ENCODE assay signal across 8 mouse cellular contexts in genomic region chr15:26795518-26795917, GRCm38 (mm10).
DNase-seq lines count a peak whose midpoint lies in the region; ATAC-seq and TF ChIP-seq lines count a peak whose summit lies in the region.
"Had no signal": no experiment of that assay in that cellular context is flagged by ENCODE, and none has a peak within 500 bp of the region (broad histone marks: within the 10 kb centered on the region; RNA-seq: fewer than 3 reads in every experiment).

No protein-coding gene starts in this region.

- H3K4me1 ChIP-seq in neural tube, embryonic 12.5 days = peaks cover 12% of the 10 kb centered on the region; the same call in 1 of the 2 replicates
- no peaks in the 10 kb centered on the region for H3K4me1 ChIP-seq in intestine, postnatal 0 days (replicated peaks; ENCODE audit: control insufficient read depth, insufficient read depth, low read length)

- WGBS in neural tube, embryonic 12.5 days = 28% methylated on average over 6 of the region's 6 CpGs
- WGBS in intestine, postnatal 0 days = 44% methylated on average over 6 of the region's 6 CpGs

- no peak overlapping the region for H3K4me2 ChIP-seq in neural tube, embryonic 12.5 days (replicated peaks)
- H3K4me2 ChIP-seq in intestine, postnatal 0 days (replicated peaks; ENCODE audit: low read depth) = no peak overlapping the region
- H3K4me2 ChIP-seq: lung, embryonic 14.5 days had no signal

- no peaks in the 10 kb centered on the region for H3K27me3 ChIP-seq in neural tube, embryonic 12.5 days (replicated peaks)
- H3K27me3 ChIP-seq in intestine, postnatal 0 days (replicated peaks; ENCODE audit: control insufficient read depth, insufficient read depth, low read length) = no peaks in the 10 kb centered on the region

- no peak for TF ChIP-seq CTCF in intestine, postnatal 0 days (IDR thresholded peaks at IDR 0.05; ENCODE audit: low read depth)

- H3K36me3 ChIP-seq in neural tube, embryonic 12.5 days = no peaks in the 10 kb centered on the region
- no peaks in the 10 kb centered on the region for H3K36me3 ChIP-seq in intestine, postnatal 0 days (ENCODE audit: control insufficient read depth, insufficient read depth)

- no peak overlapping the region for H3K9ac ChIP-seq in neural tube, embryonic 12.5 days
- H3K9ac ChIP-seq in intestine, postnatal 0 days (ENCODE audit: low read depth, low read length) = no peak overlapping the region
- H3K9ac ChIP-seq: lung, embryonic 14.5 days had no signal

- no peaks in the 10 kb centered on the region for H3K9me3 ChIP-seq in neural tube, embryonic 12.5 days
- no peaks in the 10 kb centered on the region for H3K9me3 ChIP-seq in intestine, postnatal 0 days (ENCODE audit: control insufficient read depth)

- H3K27ac ChIP-seq in neural tube, embryonic 12.5 days = no peak overlapping the region
- no peak overlapping the region for H3K27ac ChIP-seq in intestine, postnatal 0 days (ENCODE audit: low read depth, low read length)

- peak; percentile 80 for ATAC-seq in neural tube, embryonic 12.5 days (ENCODE audit: low FRiP score, low read depth)
- ATAC-seq in intestine, postnatal 0 days = no peak
- ATAC-seq in erythroid progenitor cell, adult 5-6 weeks (replicated peaks; ENCODE audit: low FRiP score, poor library complexity, severe bottlenecking) = no peak

- no peak overlapping the region for H3K4me3 ChIP-seq in neural tube, embryonic 12.5 days
- H3K4me3 ChIP-seq in intestine, postnatal 0 days (ENCODE audit: low read depth, low read length) = no peak overlapping the region

- peak; percentile 56 for DNase-seq in embryo, embryonic 11 days
- DNase-seq in forelimb bud, embryonic 11.5 days (ENCODE audit: low read depth, low spot score) = peak; percentile 36
- peak; percentile 53 to 60 for DNase-seq in layer of hippocampus, postnatal 36 days
- no peak for DNase-seq in T-cell, adult 2 months (ENCODE audit: low spot score)
- DNase-seq: lung, embryonic 14.5 days had no signal
